ENCODE assay signal across 9 mouse cellular contexts in genomic region chr17:24415011-24415410, GRCm38 (mm10). TPM values are rescaled to one million over a fixed set of nuclear protein-coding genes. Genes with fewer than 3 reads are reported as not detected.
DNase-seq lines count a peak whose midpoint lies in the region; ATAC-seq and TF ChIP-seq lines count a peak whose summit lies in the region.
"Had no signal": no experiment of that assay in that cellular context is flagged by ENCODE, and none has a peak within 500 bp of the region (broad histone marks: within the 10 kb centered on the region; RNA-seq: fewer than 3 reads in every experiment).

No protein-coding gene starts in this region.

- H3K27me3 ChIP-seq in heart, embryonic 13.5 days (replicated peaks), result no peaks in the 10 kb centered on the region
- no peaks in the 10 kb centered on the region for H3K27me3 ChIP-seq in hindbrain, embryonic 10.5 days (ENCODE audit: insufficient read depth, poor library complexity, severe bottlenecking)
- H3K27me3 ChIP-seq in midbrain, embryonic 11.5 days (ENCODE audit: control insufficient read depth, insufficient read depth, low read length), result no peaks in the 10 kb centered on the region

- in situ Hi-C loops in ES-E14 (cut with MboI; ENCODE audit: low sequenced_read_pairs in 2 of 2, unreplicated experiment in 2 of 2), result no loop called here

- H3K4me2 ChIP-seq in heart, embryonic 13.5 days, result peak overlapping the region; percentile 99
- H3K4me2 ChIP-seq in midbrain, embryonic 11.5 days, result peak overlapping the region; percentile 97

- H3K9me3 ChIP-seq in heart, embryonic 13.5 days, result no peaks in the 10 kb centered on the region
- H3K9me3 ChIP-seq in ES-E14 (ENCODE audit: control insufficient read depth, insufficient read depth, low read depth, low read length), result no peaks in the 10 kb centered on the region
- H3K9me3 ChIP-seq in hindbrain, embryonic 10.5 days, result no peaks in the 10 kb centered on the region
- H3K9me3 ChIP-seq in midbrain, embryonic 11.5 days (ENCODE audit: control insufficient read depth, low read length), result no peaks in the 10 kb centered on the region

- H3K4me1 ChIP-seq in heart, embryonic 13.5 days, result peaks cover 40% of the 10 kb centered on the region
- peaks cover 2 to 3% of the 10 kb centered on the region in 2 experiments; a peak in 2 of 4 replicates for H3K4me1 ChIP-seq in ES-E14 (ENCODE audit: control insufficient read depth in 2 of 2, insufficient read depth in 2 of 2, low read length in 2 of 2, poor library complexity in 1 of 2)
- H3K4me1 ChIP-seq in hindbrain, embryonic 10.5 days (replicated peaks), result peaks cover 28% of the 10 kb centered on the region
- H3K4me1 ChIP-seq in midbrain, embryonic 11.5 days (ENCODE audit: control insufficient read depth, insufficient read depth, low read length), result peaks cover 17% of the 10 kb centered on the region

- no peak for DNase-seq in heart, adult 9 months (ENCODE audit: low spot score in 2 of 2)
- no peak for DNase-seq in ES-E14 (ENCODE audit: low read depth, low spot score)
- no peak for DNase-seq in hindbrain, embryonic 10.5 days (ENCODE audit: low spot score)
- peak; percentile 93 for DNase-seq in midbrain, embryonic 11.5 days (ENCODE audit: low spot score, missing footprints)
- no peak for DNase-seq in spleen, postnatal 36 days (ENCODE audit: low spot score in 2 of 2)
- no peak for DNase-seq in layer of hippocampus, adult 18-20 months (ENCODE audit: low spot score in 2 of 2)
- DNase-seq in adrenal gland, adult 2 months, result no peak

- peak overlapping the region; percentile 95 for H3K27ac ChIP-seq in heart, embryonic 13.5 days (replicated peaks)
- H3K27ac ChIP-seq in ES-E14 (ENCODE audit: insufficient read depth, low read depth, low read length, poor library complexity, severe bottlenecking), result peak overlapping the region; percentile 91; the same call in 1 of the 2 replicates
- H3K27ac ChIP-seq in hindbrain, embryonic 10.5 days, result peak overlapping the region; percentile 99
- H3K27ac ChIP-seq in midbrain, embryonic 11.5 days (ENCODE audit: low read depth, low read length), result peak overlapping the region; percentile 87; the same call in 1 of the 2 replicates

- peak overlapping the region; percentile 97 for H3K4me3 ChIP-seq in heart, embryonic 13.5 days
- H3K4me3 ChIP-seq in ES-E14 (ENCODE audit: insufficient read depth in 1 of 2, low read depth in 1 of 2, low read length in 2 of 2, poor library complexity in 1 of 2, severe bottlenecking in 1 of 2), result peak overlapping the region; percentile 89 to 95
- peak overlapping the region; percentile 96 for H3K4me3 ChIP-seq in hindbrain, embryonic 10.5 days
- peak overlapping the region; percentile 82 for H3K4me3 ChIP-seq in midbrain, embryonic 11.5 days (ENCODE audit: low read depth, low read length)

- peak overlapping the region; percentile 98 for H3K9ac ChIP-seq in heart, embryonic 13.5 days
- peak overlapping the region; percentile 98 for H3K9ac ChIP-seq in ES-E14 (ENCODE audit: insufficient read depth, low read depth, low read length, poor library complexity, severe bottlenecking)
- peak overlapping the region; percentile 94 for H3K9ac ChIP-seq in midbrain, embryonic 11.5 days (ENCODE audit: low read length)

- H3K36me3 ChIP-seq in heart, embryonic 13.5 days, result peaks cover 58% of the 10 kb centered on the region
- H3K36me3 ChIP-seq in ES-E14 (ENCODE audit: control insufficient read depth, insufficient read depth, low read length, poor library complexity, severe bottlenecking), result peaks cover 23% of the 10 kb centered on the region
- peaks cover 56% of the 10 kb centered on the region for H3K36me3 ChIP-seq in hindbrain, embryonic 10.5 days
- H3K36me3 ChIP-seq in midbrain, embryonic 11.5 days (ENCODE audit: control insufficient read depth, insufficient read depth, low read length), result peaks cover 19% of the 10 kb centered on the region

- ATAC-seq in heart, embryonic 13.5 days (ENCODE audit: extremely low read depth, insufficient number of reproducible peaks, low FRiP score, low TSS enrichment), result no peak
- ATAC-seq in midbrain, embryonic 11.5 days (ENCODE audit: low FRiP score), result no peak

- under 1% methylated on average over 21 of the region's 21 CpGs for WGBS in heart, embryonic 13.5 days
- under 1% methylated on average over 21 of the region's 21 CpGs for WGBS in hindbrain, embryonic 10.5 days
- WGBS in midbrain, embryonic 11.5 days, result 1% methylated on average over 21 of the region's 21 CpGs

TF ChIP-seq in ES-E14, 5 proteins besides CTCF, POLR2A, EP300 and RAD21:
- TF ChIP-seq CHD2 (IDR thresholded peaks at IDR 0.05; ENCODE audit: low read depth, low read length), result no peak
- TF ChIP-seq MAFK (IDR thresholded peaks at IDR 0.05; ENCODE audit: insufficient read depth, low read depth, low read length), result no peak
- no peak for TF ChIP-seq ZNF384 (IDR thresholded peaks at IDR 0.05; ENCODE audit: low read depth, low read length)

RNA-seq across cellular contexts. Expression of gene Rnps1, which starts 0.6 kb away (rescaled TPM):
- 234 and 235 TPM in 2 replicates for polyA plus RNA-seq in heart, embryonic 13.5 days (2015; fragmentation: Nextera tagmentation; extraction: Ambion mirVana)
- 107 and 138 TPM in 2 replicates for total RNA-seq in ES-E14 (2012; rRNA removed)
- 423 and 452 TPM in 2 replicates for polyA plus RNA-seq in hindbrain, embryonic 10.5 days (2016; fragmentation: Nextera tagmentation; extraction: Ambion mirVana)
- 379 and 380 TPM in 2 replicates for polyA plus RNA-seq in midbrain, embryonic 11.5 days (2014; fragmentation: Nextera tagmentation; extraction: Ambion mirVana)
- total RNA-seq in layer of hippocampus, adult 18-20 months (2021), result 100 to 1,000 TPM; 123 to 124 TPM
- total RNA-seq in adrenal gland, adult 2 months (2021), result 10 to 100 TPM; 61.4 to 70.3 TPM
- polyA plus RNA-seq in adrenal gland, adult 2 months (2012; rRNA removed), result 84.4 and 95.2 TPM in 2 replicates

RNA-seq across cellular contexts. Expression of gene Eci1, which starts 11.4 kb away (rescaled TPM):
- polyA plus RNA-seq in heart, embryonic 13.5 days (2015; fragmentation: Nextera tagmentation; extraction: Ambion mirVana), result 234 and 266 TPM in 2 replicates
- total RNA-seq in ES-E14 (2012; rRNA removed), result 38.0 and 42.9 TPM in 2 replicates
- 74.9 and 77.3 TPM in 2 replicates for polyA plus RNA-seq in hindbrain, embryonic 10.5 days (2016; fragmentation: Nextera tagmentation; extraction: Ambion mirVana)
- polyA plus RNA-seq in midbrain, embryonic 11.5 days (2014; fragmentation: Nextera tagmentation; extraction: Ambion mirVana), result 59.5 and 66.3 TPM in 2 replicates
- 10 to 100 TPM; 27.3 to 34.2 TPM for total RNA-seq in layer of hippocampus, adult 18-20 months (2021)
- 100 to 1,000 TPM; 303 to 325 TPM for total RNA-seq in adrenal gland, adult 2 months (2021)
- 163 and 182 TPM in 2 replicates for polyA plus RNA-seq in adrenal gland, adult 2 months (2012; rRNA removed)

RNA-seq across cellular contexts. Expression of gene Dnase1l2, which starts 27.9 kb away (rescaled TPM):
- polyA plus RNA-seq in heart, embryonic 13.5 days (2015; fragmentation: Nextera tagmentation; extraction: Ambion mirVana), result 1.5 and 1.7 TPM in 2 replicates
- total RNA-seq in ES-E14 (2012; rRNA removed), result 1.2 and 1.8 TPM in 2 replicates
- polyA plus RNA-seq in hindbrain, embryonic 10.5 days (2016; fragmentation: Nextera tagmentation; extraction: Ambion mirVana), result 3.0 and 4.3 TPM in 2 replicates
- polyA plus RNA-seq in midbrain, embryonic 11.5 days (2014; fragmentation: Nextera tagmentation; extraction: Ambion mirVana), result 1.7 and 2.1 TPM in 2 replicates
- total RNA-seq in layer of hippocampus, adult 18-20 months (2021), result 10 to 100 TPM in 1 of 2 experiments, 1 to 10 TPM in 1; 9.6 to 11.4 TPM
- 1 to 10 TPM; 2.1 to 3.7 TPM for total RNA-seq in adrenal gland, adult 2 months (2021)
- 1.8 and 4.1 TPM in 2 replicates for polyA plus RNA-seq in adrenal gland, adult 2 months (2012; rRNA removed)
- total RNA-seq: hematopoietic stem cell, adult 5-6 weeks had no signal

RNA-seq across cellular contexts. Expression of gene E4f1, which starts 55.1 kb away (rescaled TPM):
- polyA plus RNA-seq in heart, embryonic 13.5 days (2015; fragmentation: Nextera tagmentation; extraction: Ambion mirVana), result 24.5 and 25.9 TPM in 2 replicates
- 23.4 and 38.2 TPM in 2 replicates for total RNA-seq in ES-E14 (2012; rRNA removed)
- polyA plus RNA-seq in hindbrain, embryonic 10.5 days (2016; fragmentation: Nextera tagmentation; extraction: Ambion mirVana), result 37.8 and 40.1 TPM in 2 replicates
- 10.2 and 14.7 TPM in 2 replicates for polyA plus RNA-seq in midbrain, embryonic 11.5 days (2014; fragmentation: Nextera tagmentation; extraction: Ambion mirVana)
- total RNA-seq in layer of hippocampus, adult 18-20 months (2021), result 10 to 100 TPM; 32.3 to 37.9 TPM
- 10 to 100 TPM; 17.0 to 21.8 TPM for total RNA-seq in adrenal gland, adult 2 months (2021)
- 57.5 and 59.5 TPM in 2 replicates for polyA plus RNA-seq in adrenal gland, adult 2 months (2012; rRNA removed)

RNA-seq across cellular contexts. Expression of gene Pgp, which starts 55.2 kb away (rescaled TPM):
- polyA plus RNA-seq in heart, embryonic 13.5 days (2015; fragmentation: Nextera tagmentation; extraction: Ambion mirVana), result 61.3 and 66.8 TPM in 2 replicates
- total RNA-seq in ES-E14 (2012; rRNA removed), result 12.8 and 16.6 TPM in 2 replicates
- 80.9 and 81.8 TPM in 2 replicates for polyA plus RNA-seq in hindbrain, embryonic 10.5 days (2016; fragmentation: Nextera tagmentation; extraction: Ambion mirVana)
- 60.6 and 67.6 TPM in 2 replicates for polyA plus RNA-seq in midbrain, embryonic 11.5 days (2014; fragmentation: Nextera tagmentation; extraction: Ambion mirVana)
- total RNA-seq in layer of hippocampus, adult 18-20 months (2021), result 10 to 100 TPM; 61.6 to 64.6 TPM
- total RNA-seq in adrenal gland, adult 2 months (2021), result 100 to 1,000 TPM in 1 of 2 experiments, 10 to 100 TPM in 1; 65.0 to 104 TPM
- polyA plus RNA-seq in adrenal gland, adult 2 months (2012; rRNA removed), result 254 TPM in 2 replicates
